Mouse (Mus musculus) adrenal gland, postnatal 36 days (tissue): ENCODE measurements at regions not wholly inside any gene's neighbourhood (a gene's known extent, or its start where the extent isn't known, plus 50 kb on each side); places are given as distances from the start of the nearest gene placed in this dataset.
A peak's percentile ranks its signal among the peaks of the same experiment; 100 is the strongest.

Source experiments
- DNase-seq, 2 experiments: peaks; one replicate each; pipeline ENCODE4 v3.0.0; 2021; ENCODE audit warnings: mixed read lengths in 1 of 2

GRCm38 (mm10) chr2:161470844-161471243 lies 362.0 kb upstream of the Chd6 start:
- DNase-seq: no peak

GRCm38 (mm10) chr2:161470025-161470424 lies 361.1 kb upstream of the Chd6 start:
- peak in 1 of 2 experiments; percentile 1 for DNase-seq

GRCm38 (mm10) chr2:161467035-161467434 lies 358.2 kb upstream of the Chd6 start:
- no peak for DNase-seq

GRCm38 (mm10) chr2:161460600-161460999 lies 351.7 kb upstream of the Chd6 start:
- no peak for DNase-seq

- DNase-seq: no peak
Measured at GRCm38 (mm10) chr2:161454466-161454865, 345.6 kb upstream of the Chd6 start.

- no peak for DNase-seq
Measured at GRCm38 (mm10) chr2:161433816-161434215, 324.9 kb upstream of the Chd6 start.

GRCm38 (mm10) chr2:161429294-161429693 lies 320.4 kb upstream of the Chd6 start:
- DNase-seq: no peak

GRCm38 (mm10) chr2:161425587-161425986 lies 316.7 kb upstream of the Chd6 start:
- DNase-seq: peak in 1 of 2 experiments; percentile 11

- DNase-seq: no peak
Measured at GRCm38 (mm10) chr2:161418062-161418461, 309.2 kb upstream of the Chd6 start.

GRCm38 (mm10) chr2:161416218-161416927 lies 307.5 kb upstream of the Chd6 start:
- DNase-seq: no peak

GRCm38 (mm10) chr2:161408306-161408705 lies 299.4 kb upstream of the Chd6 start:
- DNase-seq: no peak

- DNase-seq: no peak
Measured at GRCm38 (mm10) chr2:161405847-161406384, 297.0 kb upstream of the Chd6 start.

GRCm38 (mm10) chr2:161398061-161398460 lies 289.2 kb upstream of the Chd6 start:
- DNase-seq: no peak

GRCm38 (mm10) chr2:161390954-161391690 lies 282.2 kb upstream of the Chd6 start:
- DNase-seq: no peak

- DNase-seq: no peak
Measured at GRCm38 (mm10) chr2:161389318-161389835, 280.5 kb upstream of the Chd6 start.

- no peak for DNase-seq
Measured at GRCm38 (mm10) chr2:161387054-161387453, 278.2 kb upstream of the Chd6 start.

- DNase-seq: no peak
Measured at GRCm38 (mm10) chr2:161382411-161382810, 273.5 kb upstream of the Chd6 start.

- DNase-seq: no peak
Measured at GRCm38 (mm10) chr2:161378313-161378712, 269.4 kb upstream of the Chd6 start.

GRCm38 (mm10) chr2:161362325-161362724 lies 253.4 kb upstream of the Chd6 start:
- DNase-seq: no peak

- no peak for DNase-seq
Measured at GRCm38 (mm10) chr2:161349110-161349509, 240.2 kb upstream of the Chd6 start.

- no peak for DNase-seq
Measured at GRCm38 (mm10) chr2:161344018-161344417, 235.1 kb upstream of the Chd6 start.

GRCm38 (mm10) chr2:161342648-161343047 lies 233.8 kb upstream of the Chd6 start:
- no peak for DNase-seq

- peak; percentile 4 to 25 for DNase-seq
Measured at GRCm38 (mm10) chr2:161341368-161341891, 232.6 kb upstream of the Chd6 start.
